Mouse (Mus musculus) urinary bladder, adult 18-20 months (tissue): Measurements from ENCODE around the gene Gm20815.
"Not testable (repeated sequence)": the region's sequence is repeated elsewhere in the genome, so short reads cannot be mapped to it uniquely, and the experiment has no call there.

Experiments
- DNase-seq, 2 experiments: peaks; one replicate each; pipeline ENCODE4 v3.0.0; 2022; ENCODE audit warnings: low spot score in 2 of 2, mixed read lengths in 2 of 2

Gm20815 gene

GRCm38 (mm10) chrY:8835069-8835468 lies at the start of gene Gm20815:
Gene Gm20815 (minus strand): TSS chrY:8835169.
- DNase-seq, result not testable (repeated sequence)
